Mouse (Mus musculus) colon, adult 2 months (tissue): Measurements from ENCODE around the gene Diablo. TPM values are rescaled to one million over a fixed set of nuclear protein-coding genes. Genes with fewer than 3 reads are reported as not detected.

Experiments
- polyA plus RNA-seq: library from polyadenylated mRNA; depleted of rRNA; stranded (reverse); fragments of >200 nt; gene quantifications from 2 replicates; pipeline ENCODE4 v1.2.3, GENCODE M21; 2012; rRNA removed

Gene Diablo
- polyA plus RNA-seq, result 37.9 and 38.2 TPM in 2 replicates

DNA sequence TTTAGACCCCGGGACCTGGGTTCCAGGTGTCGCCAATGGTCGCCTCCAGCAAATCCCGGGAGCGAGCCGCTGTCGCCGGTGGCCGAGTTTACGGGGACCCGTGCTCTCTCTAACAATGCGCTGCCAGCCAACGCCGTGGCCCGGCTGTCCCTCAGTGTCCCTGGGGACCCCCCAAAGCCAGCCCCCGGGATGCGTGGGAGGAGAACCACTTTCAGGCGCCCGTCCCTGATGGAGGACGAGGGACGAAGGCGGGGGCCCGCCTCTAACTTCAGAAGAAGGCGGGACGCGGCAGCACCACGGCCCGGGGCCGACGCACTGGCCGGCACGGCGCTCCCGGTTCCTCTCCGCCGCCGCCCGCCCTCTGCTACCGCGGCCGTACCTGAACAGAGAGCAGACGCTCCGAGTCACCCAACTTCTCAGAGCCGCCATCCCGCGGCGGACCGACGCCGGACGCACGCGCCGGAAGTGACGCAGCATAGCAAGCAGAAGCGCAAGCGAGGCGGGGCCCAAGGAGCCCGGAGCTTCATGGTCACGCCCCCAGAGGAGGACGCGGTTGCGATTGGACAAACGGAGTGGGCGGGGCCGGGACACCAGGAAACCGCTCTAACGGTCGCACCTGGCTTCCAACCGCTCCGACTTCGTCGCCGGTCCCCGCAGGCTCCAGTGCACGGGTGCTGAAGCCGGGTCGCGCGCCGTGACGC is at the start of gene Diablo:
Gene Diablo, minus strand, starts transcription at position 485 of the 701 bp plus-strand sequence.

GRCm38 (mm10) chr5:123572357-123573186 is 48.6 kb upstream of the Diablo start, which contains the start of gene Vps33a:
TSS of gene Vps33a (minus strand) at chr5:123573038.

GRCm38 (mm10) chr5:123525281-123525680 is 1.3 kb upstream of the Diablo start, which contains the start of gene Gm49027:
TSS of gene Gm49027 (minus strand) at chr5:123525488.

DNA sequence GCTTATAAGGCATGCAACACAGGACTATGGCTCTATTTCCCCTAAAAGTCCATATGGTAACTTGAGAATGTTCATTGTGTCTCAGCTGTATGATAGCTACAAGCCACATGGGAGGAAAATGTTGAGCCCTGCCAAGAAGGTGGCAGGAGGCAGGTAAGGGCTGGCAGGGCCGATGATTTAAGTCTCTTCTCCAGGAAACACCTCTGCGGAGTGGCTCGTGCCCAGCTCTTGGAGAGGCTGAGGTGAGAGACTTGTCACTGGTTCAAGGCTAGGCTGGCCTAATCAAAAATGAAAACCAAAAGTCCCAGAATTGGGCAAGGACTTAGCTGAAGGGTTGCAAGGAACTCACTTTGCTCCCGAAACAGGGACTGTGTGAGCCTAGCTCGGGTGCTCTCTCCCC is 13.8 kb downstream of the Diablo start, which contains the start of gene B3gnt4:
Gene B3gnt4, plus strand, starts transcription at position 301 of the 400 bp plus-strand sequence.

GRCm38 (mm10) chr5:123489112-123489785 is 34.7 kb downstream of the Diablo start, which contains the start of the genes Lrrc43 and Il31:
TSS of gene Lrrc43 (plus strand) at chr5:123489305.
TSS of gene Il31 (minus strand) at chr5:123489489.

Other genes starting within 250 kb of the Diablo start
- gene Bcl7a, start 180.3 kb downstream of the Diablo start, polyA plus RNA-seq, result 4.5 and 4.9 TPM in 2 replicates
- gene Mlxip, start 129.4 kb downstream of the Diablo start, polyA plus RNA-seq, result 53.0 and 82.7 TPM in 2 replicates
- not detected in 2 replicates for gene Lrrc43, start 34.9 kb downstream of the Diablo start, polyA plus RNA-seq
- gene Il31, start 34.7 kb downstream of the Diablo start, polyA plus RNA-seq, result not detected in 2 replicates
- 0.33 TPM in 1 of 2 replicates, not detected in the other for gene B3gnt4, start 13.7 kb downstream of the Diablo start, polyA plus RNA-seq
- 19.5 and 21.7 TPM in 2 replicates for gene Gm49027, start 1.3 kb upstream of the Diablo start, polyA plus RNA-seq
- gene Vps33a, start 48.9 kb upstream of the Diablo start, polyA plus RNA-seq, result 8.8 and 11.2 TPM in 2 replicates
- 12.9 and 13.1 TPM in 2 replicates for gene Clip1, start 160.4 kb upstream of the Diablo start, polyA plus RNA-seq
- 24.9 and 25.6 TPM in 2 replicates for gene Zcchc8, start 196.9 kb upstream of the Diablo start, polyA plus RNA-seq
- gene Rsrc2, start 225.2 kb upstream of the Diablo start, polyA plus RNA-seq, result 8.2 and 13.1 TPM in 2 replicates
- 1.2 and 2.1 TPM in 2 replicates for gene Kntc1, start 225.5 kb upstream of the Diablo start, polyA plus RNA-seq